Mouse (Mus musculus) E14TG2a.4 (cell line): Measurements from ENCODE around the gene Bend7.

ENCODE experiments used
- CTCF ChIP-seq: conservative IDR thresholded peaks from 2 replicates; pipeline ENCODE4 v1.5.1; 2014; ENCODE audit warnings: low read length
- POU5F1 ChIP-seq: IDR thresholded peaks from 2 replicates; pipeline ENCODE4 v1.6.1; 2014; ENCODE audit warnings: low read length, borderline replicate concordance

GRCm38 (mm10) chr2:4755716-4756115, 38.1 kb downstream of the Bend7 start:
- TF ChIP-seq CTCF (no peak), POU5F1 (no peak)
